Mouse (Mus musculus) C2C12 (cell line): ENCODE results near the gene Slc41a3. TPM values are rescaled to one million over a fixed set of nuclear protein-coding genes. Genes with fewer than 3 reads are reported as not detected.

ENCODE experiments used
- H3K27me3 ChIP-seq: one replicate; pipeline ENCODE4 v1.6.1; 2011; ENCODE audit not compliant: control insufficient read depth, insufficient read depth, insufficient read length
- H3K36me3 ChIP-seq: one replicate; pipeline ENCODE4 v1.6.1; 2011; ENCODE audit not compliant: control insufficient read depth, insufficient read depth
- H3K4me3 ChIP-seq: one replicate; pipeline ENCODE4 v1.5.1; 2011; ENCODE audit warnings: mild to moderate bottlenecking, control low read depth; ENCODE audit not compliant: poor library complexity, insufficient read depth, severe bottlenecking
- H3K79me2 ChIP-seq: one replicate; pipeline ENCODE4 v1.6.1; 2011; ENCODE audit not compliant: control insufficient read depth, insufficient read depth
- H3K79me3 ChIP-seq: one replicate; pipeline ENCODE4 v1.6.1; 2011; ENCODE audit warnings: low read depth, control low read depth
- H3ac ChIP-seq: one replicate; pipeline ENCODE3; 2011; ENCODE audit warnings: low read depth; ENCODE audit not compliant: control insufficient read depth, insufficient read length
- CEBPB ChIP-seq: IDR thresholded peaks from one replicate; pipeline ENCODE4 v1.6.1; 2011; ENCODE audit warnings: low read depth, mild to moderate bottlenecking, control low read depth, moderate library complexity
- CTCF ChIP-seq: IDR thresholded peaks from one replicate; pipeline ENCODE4 v1.5.1; 2011; ENCODE audit not compliant: control insufficient read depth, insufficient read depth, insufficient read length
- FOSL1 ChIP-seq: IDR thresholded peaks from one replicate; pipeline ENCODE4 v1.8.0; 2011; ENCODE audit warnings: mild to moderate bottlenecking, low read length; ENCODE audit not compliant: poor library complexity, insufficient read depth, severe bottlenecking
- MAX ChIP-seq: IDR thresholded peaks from one replicate; pipeline ENCODE4 v1.6.1; 2011; ENCODE audit warnings: mild to moderate bottlenecking, control low read depth
- MYOD1 ChIP-seq: IDR thresholded peaks from one replicate; pipeline ENCODE4 v1.6.1; 2011; ENCODE audit warnings: low read depth; ENCODE audit not compliant: control insufficient read depth, insufficient read length
- MYOG ChIP-seq: IDR thresholded peaks from one replicate; pipeline ENCODE4 v1.6.1; 2011; ENCODE audit not compliant: control insufficient read depth, insufficient read length; ENCODE audit errors: extremely low read depth
- USF1 ChIP-seq: IDR thresholded peaks from one replicate; pipeline ENCODE4 v1.6.1; 2011; ENCODE audit warnings: low read depth, mild to moderate bottlenecking, control low read depth, moderate library complexity
- microRNA-seq: library from miRNA; unstranded; fragments of <30 nt; microRNA quantifications from one replicate; pipeline ENCODE4, GENCODE M21; 2019; ENCODE audit warnings: borderline microRNAs expressed
- polyA plus RNA-seq: library from polyadenylated mRNA; unstranded; fragments of >200 nt; fragmentation: generic; extraction: Trizol; gene quantifications from one replicate; pipeline ENCODE4 v1.2.1, GENCODE M21; 2012; ENCODE audit warnings: missing spikeins

Gene Slc41a3
- polyA plus RNA-seq, 1 experiment = 0.97 TPM

- TF ChIP-seq MYOG (no peak), CTCF (no peak), MAX (no peak), USF1 (no peak), FOSL1 (no peak), MYOD1 (no peak), CEBPB (no peak)
- Histone ChIP-seq H3K4me3 (no peak overlapping the region), H3ac (no peak overlapping the region), H3K27me3 (no peaks in the 10 kb centered on the region), H3K36me3 (peaks cover 57% of the 10 kb centered on the region), H3K79me2 (peaks cover 8% of the 10 kb centered on the region), H3K79me3 (no peaks in the 10 kb centered on the region)
Measured at GRCm38 (mm10) chr6:90689500-90689899, 85.0 kb downstream of the Slc41a3 start.

DNA sequence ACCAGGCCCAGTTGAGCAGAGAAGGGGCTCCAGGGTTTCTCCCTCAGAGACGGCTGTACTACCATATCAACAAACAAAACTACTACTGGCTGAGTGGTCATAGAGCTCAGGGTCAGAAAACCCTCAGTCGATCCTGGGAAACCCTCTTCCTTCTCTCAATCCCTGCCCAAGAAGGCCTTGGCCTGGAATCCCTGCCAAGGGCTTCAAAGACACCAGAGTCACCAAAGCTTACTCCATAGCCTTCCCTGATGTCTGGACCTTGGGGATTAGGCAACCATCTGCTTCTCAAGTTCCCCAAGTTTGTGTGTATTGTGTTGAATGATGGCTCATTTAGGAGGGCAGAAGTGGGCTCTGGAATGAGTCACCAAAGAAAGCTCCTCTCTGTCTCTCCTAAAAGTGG lies 87.4 kb downstream of the Slc41a3 start:
- Histone ChIP-seq H3K79me2 (peaks cover 6% of the 10 kb centered on the region), H3K27me3 (no peaks in the 10 kb centered on the region), H3ac (no peak overlapping the region), H3K36me3 (peaks cover 57% of the 10 kb centered on the region), H3K79me3 (no peaks in the 10 kb centered on the region), H3K4me3 (no peak overlapping the region)
- TF ChIP-seq MYOD1 (no peak), FOSL1 (no peak), USF1 (no peak), MAX (no peak), CTCF (no peak), MYOG (no peak), CEBPB (no peak)

DNA sequence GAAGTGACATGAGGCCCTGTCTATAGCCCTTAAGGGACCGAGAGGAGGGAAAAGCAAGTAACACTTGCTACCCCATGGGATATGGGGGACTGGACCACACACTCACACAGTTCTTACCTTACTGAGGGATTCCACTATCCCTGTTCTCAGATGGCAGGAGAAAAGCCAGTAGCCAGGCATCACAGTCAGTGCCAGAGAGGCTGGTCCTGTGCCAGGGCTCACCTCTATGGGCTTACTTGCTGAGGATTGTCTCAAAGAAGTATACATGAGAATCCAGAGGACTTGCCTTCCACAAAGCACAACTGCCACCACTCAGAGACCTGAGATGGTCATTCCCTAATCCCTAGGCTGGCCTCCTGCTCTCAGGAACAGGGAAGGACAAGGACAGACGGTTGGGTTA lies 87.9 kb downstream of the Slc41a3 start:
- Histone ChIP-seq H3K79me2 (peaks cover 6% of the 10 kb centered on the region), H3K27me3 (no peaks in the 10 kb centered on the region), H3ac (no peak overlapping the region), H3K79me3 (no peaks in the 10 kb centered on the region), H3K4me3 (no peak overlapping the region), H3K36me3 (peaks cover 55% of the 10 kb centered on the region)
- TF ChIP-seq CEBPB (no peak), USF1 (no peak), CTCF (no peak), MYOD1 (no peak), MYOG (no peak), FOSL1 (no peak), MAX (no peak)

- H3K79me3 ChIP-seq = peaks cover 5% of the 10 kb centered on the region
- H3K36me3 ChIP-seq = peaks cover 23% of the 10 kb centered on the region
- no peak overlapping the region for H3ac ChIP-seq
- no peaks in the 10 kb centered on the region for H3K27me3 ChIP-seq
- peaks cover 31% of the 10 kb centered on the region for H3K79me2 ChIP-seq
- no peak overlapping the region for H3K4me3 ChIP-seq
- TF ChIP-seq MYOD1 = no peak
- no peak for TF ChIP-seq CTCF
- no peak for TF ChIP-seq MYOG
- no peak for TF ChIP-seq MAX
- no peak for TF ChIP-seq USF1
- no peak for TF ChIP-seq CEBPB
- no peak for TF ChIP-seq FOSL1
Measured at GRCm38 (mm10) chr6:90695754-90696153, 91.2 kb downstream of the Slc41a3 start.

Small RNA genes lying within 50 kb of the gene (microRNA-seq; reads per million reads assigned to microRNA genes)
- not detected for gene Gm24816

Other genes with a start within 250 kb of the Slc41a3 start
- gene Zxdc, start 235.2 kb upstream of the Slc41a3 start, polyA plus RNA-seq = 7.4 TPM
- 0.02 TPM for gene Cfap100, start 175.9 kb upstream of the Slc41a3 start, polyA plus RNA-seq
- gene Klf15, start 142.1 kb upstream of the Slc41a3 start, polyA plus RNA-seq = not detected
- 0.16 TPM for gene Aldh1l1, start 118.3 kb upstream of the Slc41a3 start, polyA plus RNA-seq